Mouse (Mus musculus) thymus, postnatal 14 days (tissue): Measurements from ENCODE around the gene Akr1a1.
"Not testable (repeated sequence)": the region's sequence is repeated elsewhere in the genome, so short reads cannot be mapped to it uniquely, and the experiment has no call there.

Source experiments
- DNase-seq: peaks from one replicate; pipeline ENCODE4 v3.0.0; 2021

Gene Akr1a1

DNA sequence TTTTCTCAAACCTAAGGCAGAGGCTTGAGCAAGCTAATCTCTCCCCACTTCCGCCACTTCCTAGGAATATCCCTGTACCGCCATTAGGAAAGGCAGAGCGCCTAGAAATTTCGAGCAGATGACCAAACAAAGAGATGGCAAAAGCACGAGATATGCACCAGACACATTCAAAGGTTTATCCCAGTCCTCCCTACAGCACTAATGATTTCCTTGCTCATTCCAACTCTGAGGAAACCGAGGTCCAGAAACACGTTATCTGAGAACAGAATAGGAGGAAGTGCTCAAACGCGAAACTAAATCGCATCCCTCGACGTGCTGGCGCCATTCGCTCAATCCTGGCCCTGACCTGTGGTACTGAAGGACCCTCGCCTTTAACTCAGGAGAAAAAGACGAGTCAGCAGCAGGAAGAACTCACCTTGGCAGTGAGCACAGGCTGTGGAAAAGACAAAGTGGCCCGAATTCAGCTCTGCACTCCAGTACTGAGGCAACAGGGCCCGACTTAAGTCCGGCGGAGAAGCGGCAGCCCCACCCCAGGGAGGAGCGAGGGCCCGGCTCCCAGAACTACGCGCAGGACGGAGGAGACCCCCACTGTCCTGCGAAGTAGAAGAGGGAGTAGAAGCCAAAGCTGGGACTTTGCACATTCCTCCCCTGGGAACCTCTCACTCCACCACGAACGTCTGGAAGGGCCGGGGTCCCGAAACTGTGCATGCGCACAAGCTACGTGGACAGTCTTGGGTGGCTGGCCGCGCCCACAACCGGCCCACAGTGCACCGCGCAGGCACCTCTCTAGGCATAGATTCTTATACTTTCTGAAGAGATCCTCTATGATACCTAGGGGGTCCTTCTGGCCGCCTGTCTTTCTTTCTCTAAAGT lies at the start of gene Akr1a1:
Gene Akr1a1 (minus strand): TSS at position 757 of the 873 bp plus-strand sequence.
- peak; percentile 92 for DNase-seq

DNA sequence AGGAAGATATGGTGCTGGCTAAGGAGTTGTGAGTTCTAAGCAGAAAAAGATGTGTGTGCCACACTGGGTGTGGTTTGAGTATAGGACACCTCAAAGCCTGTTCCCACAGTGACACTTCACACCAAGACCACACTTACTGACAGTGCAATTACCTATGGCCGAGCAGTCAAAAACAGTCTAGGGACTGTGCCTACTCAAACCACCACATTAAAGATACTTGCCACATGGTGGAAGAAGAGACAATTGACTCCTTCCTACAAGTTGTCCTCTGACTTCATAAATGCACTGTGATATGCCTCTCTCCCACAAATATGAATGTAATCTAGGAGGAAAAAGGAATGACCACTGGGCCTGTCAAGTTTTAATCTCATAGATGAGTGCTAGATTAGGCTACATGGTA lies 49.5 kb upstream of the Akr1a1 start:
- DNase-seq: no peak

DNA sequence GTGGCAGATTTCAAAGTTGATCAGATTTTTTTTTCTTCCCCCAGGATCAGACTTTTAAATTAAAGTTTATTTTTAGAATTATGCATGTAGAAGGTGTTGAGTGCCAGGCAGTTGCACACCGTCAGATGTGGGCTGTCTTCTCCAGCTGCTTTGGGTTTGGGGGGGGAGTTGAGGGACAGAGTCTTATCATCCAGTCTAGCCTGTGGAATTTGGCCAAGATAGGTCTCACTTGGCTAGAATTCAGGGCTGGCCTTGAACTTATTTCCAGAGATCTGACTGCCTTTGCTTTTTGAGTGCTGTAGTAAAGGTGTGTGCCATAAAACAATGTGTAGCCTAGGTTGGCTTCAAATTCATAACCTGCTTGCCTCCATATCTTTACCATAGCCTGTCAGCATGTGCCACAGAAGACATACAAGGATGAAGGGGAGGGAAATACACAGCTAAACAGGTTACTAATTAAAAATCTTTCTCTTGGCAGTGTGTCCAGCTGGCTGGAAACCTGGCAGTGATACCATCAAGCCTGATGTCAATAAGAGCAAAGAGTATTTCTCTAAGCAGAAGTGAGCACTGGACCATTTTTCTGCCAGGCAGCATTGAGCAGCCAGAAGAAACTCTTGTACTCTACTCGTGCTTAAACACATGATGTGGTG lies 47.3 kb upstream of the Akr1a1 start:
- DNase-seq: no peak

DNA sequence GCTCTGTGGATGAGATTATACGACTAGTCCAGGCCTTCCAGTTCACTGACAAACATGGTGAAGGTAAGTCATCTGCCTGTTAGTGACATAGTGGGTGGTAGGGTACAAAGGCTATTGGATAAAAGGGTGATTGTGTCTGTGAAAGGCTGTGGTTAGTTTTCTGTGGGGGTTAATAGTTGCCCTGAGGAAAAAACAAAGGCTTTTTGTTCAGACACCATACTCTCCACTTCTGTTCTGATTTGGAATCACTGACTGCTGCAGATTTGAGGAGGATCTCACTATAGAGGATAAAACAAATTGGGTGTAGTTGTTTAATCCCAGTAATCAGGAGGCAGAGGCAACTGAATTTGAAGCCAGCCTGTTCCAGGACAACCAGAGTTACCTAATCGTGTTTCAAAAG lies 42.3 kb upstream of the Akr1a1 start:
- DNase-seq: no peak

DNA sequence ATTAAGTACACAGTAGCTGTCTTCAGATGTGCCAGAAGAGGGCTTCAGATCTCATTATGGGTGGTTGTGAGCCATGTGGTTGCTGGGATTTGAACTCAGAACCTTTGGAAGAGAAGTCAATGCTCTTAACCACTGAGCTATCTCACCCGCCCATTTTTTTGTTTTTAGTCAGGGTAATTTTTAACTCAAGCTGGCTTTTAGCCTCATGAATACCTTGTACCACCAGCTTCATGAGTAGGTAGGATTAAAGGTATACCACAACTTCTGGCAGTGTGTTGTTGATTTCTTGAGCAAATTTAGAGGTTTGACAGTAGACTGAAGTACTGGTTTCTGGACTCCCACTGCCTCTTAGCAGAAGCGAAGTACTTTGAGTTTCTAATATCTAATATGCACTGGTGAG lies 40.7 kb upstream of the Akr1a1 start:
- DNase-seq: no peak

DNA sequence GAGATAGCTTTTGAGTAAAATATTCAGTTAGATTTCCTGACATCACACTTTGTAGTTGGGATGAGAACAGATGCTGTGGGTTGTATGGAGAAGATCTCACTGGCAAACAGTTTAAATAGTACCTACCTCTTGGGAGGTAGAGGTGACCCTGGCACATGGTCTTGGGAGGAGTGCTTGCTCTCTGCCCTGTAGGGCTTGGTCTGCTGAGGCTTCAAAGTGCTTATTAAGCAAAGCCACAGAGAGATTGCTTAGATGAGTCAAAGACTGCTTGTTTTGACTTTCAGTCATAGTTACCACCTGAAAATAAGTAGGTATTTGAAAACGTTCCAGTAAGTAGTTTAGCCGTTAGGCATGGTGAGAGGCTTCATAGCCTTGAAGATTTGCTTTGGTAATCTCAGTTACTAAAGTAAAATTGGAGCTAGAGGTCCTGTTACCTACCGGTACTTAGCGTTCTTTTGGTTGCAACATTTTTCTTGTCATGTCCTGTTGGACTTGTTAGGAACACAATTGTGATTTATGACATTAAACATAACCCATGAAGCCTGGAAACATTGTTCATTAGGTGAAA lies 37.9 kb upstream of the Akr1a1 start:
- no peak for DNase-seq

DNA sequence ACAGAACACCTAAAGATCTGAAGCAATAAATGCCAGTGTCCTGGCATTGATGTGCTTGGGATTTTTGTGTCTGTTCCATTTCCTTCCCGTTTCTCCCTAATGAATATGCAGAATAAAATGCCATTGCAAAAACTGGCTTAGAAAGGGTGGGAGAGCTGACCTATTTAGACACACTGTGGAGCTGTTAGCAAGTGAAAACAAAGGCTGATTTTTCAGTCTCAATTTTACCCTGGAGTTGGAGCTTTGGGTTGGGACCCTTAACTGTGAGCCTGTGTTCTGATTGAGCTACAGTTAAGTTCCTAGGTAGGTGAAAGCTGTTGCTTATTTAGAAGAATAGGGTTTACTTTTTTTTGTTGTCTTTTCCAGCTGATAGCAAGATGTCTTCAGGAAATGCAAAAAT lies 35.6 kb upstream of the Akr1a1 start:
- no peak for DNase-seq

DNA sequence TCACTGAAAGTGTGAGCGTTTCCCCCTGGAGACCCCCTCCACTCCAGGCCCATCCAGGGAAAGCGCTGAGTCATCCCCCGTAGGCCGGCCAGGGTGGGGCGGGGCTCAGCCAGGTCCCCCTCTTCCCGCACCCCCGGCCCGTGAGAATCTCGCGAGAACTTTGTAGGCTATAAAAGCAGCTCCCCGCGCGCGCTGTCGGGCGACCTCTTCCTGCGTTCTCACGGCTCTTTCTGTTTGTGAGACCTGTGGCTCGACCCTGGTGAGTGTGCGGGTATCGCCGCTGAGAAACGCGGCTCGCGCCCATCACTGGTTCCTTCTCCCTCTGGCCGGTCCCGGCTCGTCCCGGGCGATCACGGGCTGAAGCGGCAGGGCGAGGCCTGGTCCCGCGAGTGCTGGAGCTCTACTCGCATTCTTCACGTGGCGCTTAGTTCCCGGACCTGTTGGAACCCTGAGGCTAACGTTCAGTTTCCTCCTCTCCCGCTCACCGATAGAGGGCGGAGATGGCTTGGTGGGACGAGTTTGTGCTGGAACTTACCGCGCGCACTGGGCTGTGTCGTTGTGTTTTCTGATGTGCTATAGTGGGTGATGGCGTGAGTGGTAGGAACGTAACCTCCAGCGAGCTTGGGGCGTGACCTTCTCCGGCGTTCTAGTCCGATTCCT lies 34.1 kb upstream of the Akr1a1 start, which contains the start of gene Prdx1:
Gene Prdx1 (plus strand): TSS at position 143 of the 660 bp plus-strand sequence.
- DNase-seq: peak; percentile 98

DNA sequence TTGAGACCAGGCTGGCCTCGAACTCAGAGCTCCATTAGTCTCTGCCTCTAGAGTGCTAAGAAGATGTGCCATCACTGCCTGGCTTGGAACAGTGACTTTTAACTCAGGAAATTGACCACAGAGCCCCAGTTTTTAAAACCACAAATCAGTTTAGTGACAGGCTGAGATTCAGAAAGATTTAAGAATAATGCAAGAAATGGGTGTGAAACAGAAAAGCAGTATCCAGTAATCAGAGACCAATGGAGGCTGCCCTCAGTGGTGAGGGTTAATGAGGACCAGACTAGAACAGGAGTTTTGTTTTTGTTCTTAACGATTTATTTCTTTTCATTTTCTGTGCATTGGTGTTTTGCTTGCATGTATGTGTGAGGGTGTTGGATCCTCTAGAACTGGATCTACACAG lies 33.2 kb upstream of the Akr1a1 start:
- DNase-seq: no peak

DNA sequence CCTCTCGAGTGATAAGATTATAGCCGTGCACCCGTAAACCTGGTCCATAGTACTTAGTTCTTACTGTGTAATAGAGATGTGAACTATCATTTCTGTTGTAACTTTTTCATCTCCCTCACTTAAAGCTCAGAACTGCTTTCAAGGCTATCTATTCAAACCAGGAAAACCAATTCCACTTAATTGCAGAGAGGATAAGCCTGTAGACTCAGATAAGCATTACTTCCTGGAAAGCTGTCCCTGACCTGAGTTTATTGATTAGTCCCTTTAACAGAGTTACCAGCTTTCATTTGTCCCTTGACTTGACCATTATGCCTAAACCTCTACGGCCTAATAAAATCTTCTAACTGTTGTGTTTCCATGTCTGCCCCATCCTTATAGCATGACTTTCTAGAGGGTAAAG lies 32.5 kb upstream of the Akr1a1 start:
- DNase-seq: no peak

DNA sequence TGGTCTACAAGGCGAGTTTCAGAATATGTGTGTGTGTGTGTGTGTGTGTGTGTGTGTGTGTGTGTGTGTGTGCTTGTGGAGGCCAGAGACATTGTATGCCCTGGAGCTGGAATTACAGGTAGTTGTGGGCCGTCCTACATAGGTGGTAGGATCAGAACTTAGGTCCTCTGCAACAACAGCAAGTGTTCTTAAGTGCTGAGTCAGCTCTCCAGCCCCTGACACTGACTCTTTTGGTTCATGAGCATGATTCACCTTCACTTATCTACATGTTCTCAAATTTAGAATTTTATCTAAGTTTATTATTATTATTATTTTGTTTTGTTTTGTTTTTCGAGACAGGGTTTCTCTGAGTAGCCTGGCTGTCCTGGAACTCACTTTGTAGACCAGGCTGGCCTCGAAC lies 29.0 kb upstream of the Akr1a1 start:
- not testable (repeated sequence) for DNase-seq

DNA sequence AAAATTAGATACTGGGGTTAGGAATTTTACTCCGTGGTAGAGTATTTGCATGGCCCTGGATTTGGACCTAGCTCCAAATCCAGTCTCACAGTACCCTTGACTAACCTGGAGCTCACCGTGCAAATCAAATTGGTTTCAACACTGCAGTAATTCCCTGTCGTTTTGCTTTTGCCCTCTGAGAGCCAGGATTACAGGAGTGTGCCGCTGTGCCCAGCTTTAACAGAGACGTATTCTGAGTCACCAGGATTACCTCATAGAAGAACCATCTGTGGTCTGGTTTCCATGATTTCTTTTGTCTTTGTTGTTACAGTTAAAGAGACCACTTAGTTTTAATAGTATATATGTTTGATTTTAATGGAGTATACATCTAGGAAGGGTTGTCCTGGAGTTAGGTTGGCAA lies 27.7 kb upstream of the Akr1a1 start:
- no peak for DNase-seq

DNA sequence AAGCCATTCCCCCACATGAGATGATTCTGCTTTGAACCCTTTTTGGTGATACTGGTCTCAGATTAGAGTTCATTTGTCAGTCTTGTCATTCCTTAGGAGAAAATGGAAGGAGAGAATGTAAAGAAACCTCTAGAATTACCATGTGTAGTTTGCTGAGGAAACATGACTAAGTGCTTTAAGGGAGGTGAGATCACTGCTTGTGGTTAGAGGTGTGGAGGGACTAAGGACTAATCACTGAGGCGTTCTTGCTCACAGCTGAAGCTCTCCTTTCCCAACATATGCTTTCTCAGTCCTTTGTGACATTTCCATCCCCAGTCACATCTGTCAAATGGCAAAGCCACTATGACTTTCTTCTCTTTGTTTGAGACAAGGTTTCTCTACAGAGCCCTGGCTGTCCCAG lies 26.3 kb upstream of the Akr1a1 start:
- no peak for DNase-seq

DNA sequence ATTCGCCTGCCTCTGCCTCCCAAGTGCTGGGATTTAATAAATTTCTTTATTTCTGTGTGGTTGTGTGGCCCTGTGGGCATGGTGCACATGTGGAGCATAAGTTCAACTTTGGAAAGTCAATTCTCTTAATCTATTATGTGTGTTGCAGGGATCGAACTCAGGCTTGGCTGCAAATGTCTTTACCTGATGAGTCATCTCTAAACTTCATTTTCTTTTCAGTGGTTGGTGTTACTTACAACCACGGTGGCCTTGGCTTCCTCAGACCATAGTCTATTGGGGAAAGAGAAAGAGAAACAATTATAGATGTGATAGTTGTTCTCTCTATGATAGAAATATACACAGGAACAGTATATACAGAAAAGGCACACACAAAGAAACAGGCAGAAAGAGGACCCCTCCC lies 24.5 kb upstream of the Akr1a1 start:
- no peak for DNase-seq

DNA sequence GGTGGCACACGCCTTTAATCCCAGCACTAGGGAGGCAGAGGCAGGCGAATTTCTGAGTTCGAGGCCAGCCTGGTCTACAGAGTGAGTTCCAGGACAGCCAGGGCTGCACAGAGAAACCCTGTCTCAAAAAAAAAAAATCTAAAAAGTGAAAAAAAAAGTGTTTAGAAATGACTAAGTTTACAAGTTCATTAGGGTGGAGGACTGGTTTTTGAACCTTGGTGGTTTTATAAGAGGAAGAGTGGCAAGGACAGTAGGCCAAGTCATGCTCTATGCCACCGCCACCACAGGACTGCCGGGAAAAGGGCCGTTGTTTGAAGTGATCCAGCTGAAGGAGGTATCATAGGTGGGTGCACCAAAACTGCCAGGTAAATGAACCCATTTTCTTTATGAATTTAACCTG lies 23.3 kb upstream of the Akr1a1 start:
- not testable (repeated sequence) for DNase-seq

DNA sequence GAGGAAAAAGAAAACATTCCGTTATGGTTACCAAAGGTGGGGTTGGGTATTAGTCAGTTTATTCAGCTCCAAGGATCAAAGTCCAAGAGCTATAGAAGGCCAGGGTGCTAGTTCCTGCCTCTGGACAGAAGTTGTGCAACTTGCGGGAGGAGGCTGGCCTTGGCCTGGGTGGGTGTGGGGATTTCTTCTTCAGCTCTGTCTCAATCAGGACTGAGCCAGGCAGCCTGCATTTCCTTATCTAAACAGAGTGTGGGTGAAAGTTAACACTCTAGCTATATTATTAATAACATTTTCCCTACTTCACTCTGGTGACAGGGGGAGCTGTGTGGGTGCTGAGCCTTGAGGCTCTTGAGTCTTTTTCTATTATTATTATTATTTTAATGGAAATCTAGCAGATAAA lies 21.3 kb upstream of the Akr1a1 start:
- DNase-seq: no peak

DNA sequence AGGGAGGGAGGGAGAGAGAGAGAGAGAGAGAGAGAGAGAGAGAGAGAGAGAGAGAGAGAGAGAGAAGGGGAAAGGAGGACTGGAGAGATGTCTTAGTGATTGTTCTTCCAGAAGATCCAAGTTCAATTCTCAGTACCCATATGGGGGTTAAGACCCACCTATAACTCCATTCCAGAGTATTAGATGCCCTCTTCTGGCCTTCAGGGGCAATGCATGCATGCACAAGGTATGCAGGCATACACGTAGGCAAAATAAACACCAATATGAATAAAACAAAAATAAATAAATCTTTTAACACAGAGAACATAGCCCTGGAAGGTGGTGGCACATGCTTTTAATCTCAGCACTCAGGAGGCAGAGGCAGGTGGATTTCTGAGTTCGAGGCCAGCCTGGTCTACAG lies 17.8 kb upstream of the Akr1a1 start:
- peak; percentile 50 for DNase-seq

DNA sequence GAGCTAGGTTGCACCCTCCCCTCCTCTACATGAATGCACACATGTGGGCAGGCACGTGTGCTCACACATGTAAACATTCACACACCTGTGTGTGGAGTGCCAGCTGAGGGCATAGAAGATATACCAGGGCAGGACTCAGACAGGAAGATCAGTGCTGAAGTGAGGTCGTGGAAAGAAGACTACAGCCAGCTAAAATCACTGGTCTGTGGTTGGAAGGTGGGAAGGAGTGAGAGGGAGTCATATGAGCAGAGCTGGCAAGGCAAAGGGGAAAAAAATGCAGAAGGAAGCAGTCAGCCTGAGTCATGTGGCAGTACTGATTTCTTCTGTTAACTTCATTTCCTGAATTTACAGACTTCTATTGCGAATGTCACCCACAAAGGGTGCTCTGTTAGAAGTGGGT lies 16.7 kb upstream of the Akr1a1 start:
- no peak for DNase-seq

DNA sequence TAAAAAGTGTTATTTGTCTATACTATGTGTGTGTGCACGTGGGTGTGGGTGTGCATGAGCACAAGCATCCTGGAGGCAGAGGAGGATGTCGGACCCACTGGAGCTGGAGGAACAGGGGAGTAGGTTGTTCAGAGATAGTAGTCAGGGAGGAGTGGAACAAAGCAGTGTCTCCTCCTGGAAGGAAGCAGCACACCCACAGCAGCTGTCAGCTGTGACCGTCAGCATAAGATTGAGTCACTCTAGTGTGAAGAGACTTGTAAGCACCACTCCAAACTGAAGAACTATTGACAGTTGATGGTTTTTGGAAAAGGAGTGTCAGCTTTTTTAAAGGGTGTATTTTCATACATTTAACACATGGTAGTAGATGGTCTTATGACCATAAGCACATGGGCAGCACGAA lies 15.1 kb upstream of the Akr1a1 start:
- DNase-seq: no peak

DNA sequence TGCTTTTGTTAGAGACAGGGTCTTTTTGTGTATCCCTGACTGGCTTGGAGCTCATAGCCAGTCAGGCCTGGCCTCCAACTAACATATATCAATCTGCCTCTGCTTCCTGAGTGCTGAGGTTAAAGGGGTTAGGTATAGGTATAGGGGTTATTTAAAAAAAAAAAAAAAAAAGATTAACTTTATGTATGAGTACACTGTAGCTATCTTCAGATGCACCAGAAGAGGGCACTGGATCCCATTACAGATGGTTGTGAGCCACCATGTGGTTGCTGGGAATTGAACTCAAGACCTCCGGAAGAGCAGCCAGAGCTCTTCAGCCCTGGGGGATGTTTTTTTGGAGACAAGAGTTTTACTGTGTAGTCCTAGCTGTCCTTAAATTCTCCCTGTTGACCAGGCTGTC lies 10.5 kb upstream of the Akr1a1 start:
- DNase-seq: no peak

DNA sequence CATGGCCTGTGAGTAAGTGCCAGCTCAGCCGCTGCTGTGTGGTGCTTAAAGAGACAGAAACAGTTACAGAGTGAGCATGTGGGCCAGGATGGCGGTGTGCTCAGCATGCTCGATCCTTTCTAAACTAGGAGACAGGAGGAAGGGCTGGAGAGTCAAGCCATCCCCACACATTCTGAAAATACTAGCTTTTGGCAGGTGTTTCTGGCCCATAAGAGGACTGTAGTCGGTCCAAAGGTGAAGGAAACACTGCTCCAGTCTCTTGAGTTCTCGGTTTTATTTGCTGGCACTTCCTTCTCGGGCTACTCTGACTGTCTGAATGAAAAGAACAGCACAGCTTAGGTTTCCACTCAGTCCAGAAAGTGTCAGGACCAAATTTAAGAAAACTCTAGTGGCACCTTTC lies 9.3 kb upstream of the Akr1a1 start:
- DNase-seq: no peak

DNA sequence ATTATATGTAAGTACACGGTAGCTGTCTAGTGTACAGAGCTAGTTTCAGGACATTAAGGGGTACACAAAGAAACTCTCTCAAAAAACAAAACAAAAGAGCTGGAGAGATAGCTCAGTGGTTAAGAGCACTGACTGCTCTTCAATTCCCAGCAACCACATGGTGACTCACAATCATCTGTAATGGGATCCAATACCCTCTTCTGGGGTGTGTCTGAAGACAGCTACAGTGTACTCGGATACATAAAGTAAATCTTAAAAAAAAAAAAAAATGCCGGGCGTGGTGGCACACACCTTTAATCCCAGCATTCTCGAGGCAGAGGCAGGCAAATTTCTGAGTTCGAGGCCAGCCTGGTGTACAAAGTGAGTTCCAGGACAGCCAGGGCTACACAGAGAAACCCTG lies 8.4 kb upstream of the Akr1a1 start:
- not testable (repeated sequence) for DNase-seq

DNA sequence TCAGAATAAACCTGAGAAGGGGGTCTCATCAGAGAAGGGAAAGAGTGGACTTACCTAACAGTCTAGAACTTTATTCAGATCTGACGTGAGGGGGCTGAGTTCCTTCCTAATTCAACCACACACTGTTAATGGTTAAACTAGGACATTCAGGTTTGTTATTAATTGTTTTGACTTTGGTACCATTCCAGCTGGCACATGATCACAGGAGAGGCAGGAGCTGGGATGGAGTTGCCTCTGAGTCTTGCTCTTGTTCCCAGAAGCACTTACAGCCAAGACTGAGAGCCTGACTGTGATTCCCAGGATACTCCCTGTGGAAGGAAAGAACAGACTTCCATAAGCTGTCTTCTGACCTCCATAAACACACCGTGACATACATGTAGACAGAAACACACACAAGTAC lies 8.0 kb upstream of the Akr1a1 start:
- no peak for DNase-seq

DNA sequence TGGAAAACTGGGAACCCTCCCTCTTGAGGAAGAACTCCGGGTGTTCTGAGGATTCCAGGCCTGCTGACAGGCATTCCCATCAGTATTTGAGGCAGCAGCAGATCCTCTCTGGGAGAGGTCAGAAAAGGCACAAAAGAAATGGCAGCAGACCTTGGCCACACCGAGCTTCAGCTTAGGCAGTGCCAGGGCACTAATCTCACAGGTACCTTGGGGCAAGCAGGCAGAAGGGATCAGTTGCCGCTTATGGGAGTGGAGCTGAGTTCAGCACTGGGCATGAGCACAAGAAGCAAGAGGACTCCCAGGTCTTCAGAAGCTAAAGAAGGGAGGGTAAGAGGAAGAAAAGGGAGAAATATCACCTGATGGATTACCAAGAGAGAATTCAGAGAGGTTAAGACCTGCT lies 6.5 kb upstream of the Akr1a1 start:
- no peak for DNase-seq
